Mouse (Mus musculus) midbrain, embryonic 10.5 days (tissue): ENCODE measurements at regions not wholly inside any gene's neighbourhood (a gene's known extent, or its start where the extent isn't known, plus 50 kb on each side); places are given as distances from the start of the nearest gene placed in this dataset.

Experiments
- DNase-seq: peaks from one replicate; pipeline ENCODE4 v3.0.0-alpha.2; 2017; ENCODE audit warnings: low spot score
- H3K27ac ChIP-seq: fragments of 300-500 bp; sonication (generic); replicated peaks from 2 replicates; pipeline ENCODE4 v1.5.1; 2016; ENCODE audit warnings: mild to moderate bottlenecking
- H3K27me3 ChIP-seq: fragments of 300-500 bp; sonication (generic); 2 replicates; pipeline ENCODE4 v1.6.1; 2016; ENCODE audit warnings: low read depth, mild to moderate bottlenecking; ENCODE audit not compliant: poor library complexity, severe bottlenecking
- H3K36me3 ChIP-seq: fragments of 300-500 bp; sonication (generic); 2 replicates; pipeline ENCODE4 v1.6.1; 2016; ENCODE audit warnings: mild to moderate bottlenecking, moderate library complexity
- H3K4me1 ChIP-seq: fragments of 300-500 bp; sonication (generic); 2 replicates; pipeline ENCODE4 v1.6.1; 2016
- H3K4me3 ChIP-seq: fragments of 300-500 bp; sonication (generic); 2 replicates; pipeline ENCODE4 v1.5.1; 2016; ENCODE audit warnings: mild to moderate bottlenecking, moderate library complexity
- H3K9me3 ChIP-seq: fragments of 300-500 bp; sonication (generic); replicated peaks from 2 replicates; pipeline ENCODE4 v1.6.1; 2016; ENCODE audit warnings: mild to moderate bottlenecking
- WGBS: fragments of 180-500 bp; shearing (Covaris S2); methylation state at CpG from one replicate; pipeline ENCODE4 v1.1.7; 2016; 5-methylcytosine and 5-hydroxymethylcytosine counted together

DNA sequence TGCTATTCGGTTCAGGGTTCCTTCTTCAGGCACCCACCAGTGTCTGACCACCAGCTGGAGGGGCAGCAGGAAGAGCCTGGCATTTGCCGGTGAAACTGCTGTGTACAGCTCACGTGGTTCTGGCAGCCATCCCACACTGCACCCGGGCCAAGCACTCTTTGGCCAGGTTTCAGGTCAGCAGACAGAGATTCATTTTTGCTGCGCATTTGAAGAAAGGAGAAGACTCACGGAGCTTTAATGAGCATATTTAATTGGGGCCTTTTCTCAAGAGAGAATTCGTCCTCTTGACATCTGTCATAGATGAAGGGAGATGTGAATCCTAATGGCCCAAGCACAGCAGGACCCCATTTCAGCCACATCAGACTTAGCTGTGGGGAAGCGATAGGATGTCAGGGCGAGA lies 71.8 kb upstream of the Mb21d2 start:
- Histone ChIP-seq H3K27me3 (no peaks in the 10 kb centered on the region), H3K27ac (no peak overlapping the region), H3K36me3 (no peaks in the 10 kb centered on the region), H3K4me1 (no peaks in the 10 kb centered on the region), H3K9me3 (no peaks in the 10 kb centered on the region), H3K4me3 (no peak overlapping the region)
- WGBS, result 86% methylated on average over 9 of the region's 9 CpGs
- DNase-seq, result no peak

DNA sequence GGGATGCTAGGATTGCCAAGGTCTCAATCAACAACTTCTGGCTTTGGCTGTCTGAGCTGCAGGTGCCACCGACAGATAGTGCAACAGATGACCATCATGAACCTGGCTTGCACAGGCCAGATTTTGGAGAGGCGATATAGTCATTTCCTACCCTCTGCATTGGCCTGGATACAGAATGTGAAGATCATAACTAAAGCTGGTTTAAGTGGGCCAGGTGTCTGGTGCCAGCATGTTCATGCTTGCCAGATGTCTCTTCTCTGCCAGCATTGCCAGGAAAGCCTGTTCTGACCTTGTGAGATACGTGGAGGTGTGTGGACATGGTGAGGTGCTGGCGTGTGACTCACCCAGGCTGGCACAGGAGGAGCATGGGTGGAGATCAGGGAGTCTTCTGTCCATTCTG lies 70.2 kb upstream of the Mb21d2 start:
- no peak for DNase-seq
- no peak overlapping the region for H3K27ac ChIP-seq
- H3K27me3 ChIP-seq, result no peaks in the 10 kb centered on the region
- WGBS, result 86% methylated on average over 4 of the region's 4 CpGs
- H3K9me3 ChIP-seq, result no peaks in the 10 kb centered on the region
- no peaks in the 10 kb centered on the region for H3K36me3 ChIP-seq
- H3K4me3 ChIP-seq, result no peak overlapping the region
- no peaks in the 10 kb centered on the region for H3K4me1 ChIP-seq

DNA sequence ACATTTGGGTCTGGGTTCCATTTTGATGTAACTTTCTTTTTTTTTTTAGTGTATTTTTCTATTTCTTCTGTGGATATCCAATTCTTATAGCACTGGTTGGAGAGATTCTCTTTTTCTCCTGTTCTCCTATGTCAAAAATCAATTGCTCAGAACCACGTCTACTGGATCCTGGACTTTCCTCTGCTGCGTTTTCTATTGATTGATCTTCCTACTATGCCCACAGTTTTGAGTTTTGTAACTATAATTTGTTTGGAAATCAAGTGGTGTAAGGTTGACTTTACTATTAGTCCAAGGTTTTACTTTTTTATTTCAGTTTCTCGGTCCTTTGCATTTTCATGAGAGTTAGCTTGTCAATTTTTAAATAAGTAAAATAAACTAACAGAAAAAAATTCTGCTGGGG lies 67.2 kb upstream of the Mb21d2 start:
- Histone ChIP-seq H3K4me1 (no peaks in the 10 kb centered on the region), H3K27ac (no peak overlapping the region), H3K36me3 (no peaks in the 10 kb centered on the region), H3K9me3 (no peaks in the 10 kb centered on the region), H3K4me3 (no peak overlapping the region), H3K27me3 (no peaks in the 10 kb centered on the region)
- 89% methylated on average over 3 of the region's 3 CpGs for WGBS
- DNase-seq, result no peak

DNA sequence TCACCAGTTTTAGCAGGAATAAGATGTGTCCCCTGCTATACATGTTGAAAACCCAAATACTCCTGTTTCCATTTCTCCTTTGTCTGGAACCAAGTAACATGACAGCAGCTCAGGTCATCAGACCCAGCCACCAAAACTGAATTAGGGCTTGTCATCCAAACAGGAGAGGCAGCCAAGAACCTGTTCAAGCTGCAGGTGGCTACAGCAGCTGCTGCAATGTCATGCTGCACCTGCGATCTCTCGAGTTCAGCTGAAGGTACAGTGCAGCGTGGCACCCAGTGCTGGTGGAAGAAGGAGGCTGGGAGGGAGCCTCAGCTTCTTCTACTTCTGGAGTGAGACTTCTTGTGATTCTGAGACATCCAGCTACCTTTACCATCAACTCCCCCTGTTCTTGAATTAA lies 61.2 kb upstream of the Mb21d2 start:
- 85% methylated on average over 3 of the region's 3 CpGs for WGBS
- Histone ChIP-seq H3K9me3 (no peaks in the 10 kb centered on the region), H3K27ac (no peak overlapping the region), H3K27me3 (no peaks in the 10 kb centered on the region), H3K4me1 (no peaks in the 10 kb centered on the region), H3K36me3 (no peaks in the 10 kb centered on the region), H3K4me3 (no peak overlapping the region)
- DNase-seq, result no peak

DNA sequence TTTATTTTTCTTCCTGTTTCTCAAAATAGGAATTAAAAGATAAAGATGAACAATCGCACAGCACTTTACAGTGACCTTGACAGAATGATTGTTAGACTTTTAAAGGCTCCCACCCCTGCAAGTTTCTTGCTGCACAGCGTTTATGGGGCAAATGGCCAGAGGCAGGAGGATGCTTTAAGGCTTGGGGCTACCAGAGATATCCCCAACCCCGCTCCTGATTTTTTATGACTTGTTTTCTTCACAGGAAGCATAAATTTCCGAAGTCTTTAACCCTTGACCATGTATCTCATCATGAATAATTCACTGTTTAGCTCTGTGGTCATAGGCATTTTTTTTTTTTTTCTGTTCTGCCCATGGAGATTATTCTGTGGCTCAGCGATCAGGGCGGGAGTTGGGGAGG lies 55.5 kb upstream of the Mb21d2 start:
- H3K36me3 ChIP-seq, result no peaks in the 10 kb centered on the region
- no peaks in the 10 kb centered on the region for H3K27me3 ChIP-seq
- no peaks in the 10 kb centered on the region for H3K9me3 ChIP-seq
- H3K4me1 ChIP-seq, result no peaks in the 10 kb centered on the region
- no peak overlapping the region for H3K27ac ChIP-seq
- H3K4me3 ChIP-seq, result no peak overlapping the region
- WGBS, result 76% methylated on average over 6 of the region's 6 CpGs
- DNase-seq, result no peak

DNA sequence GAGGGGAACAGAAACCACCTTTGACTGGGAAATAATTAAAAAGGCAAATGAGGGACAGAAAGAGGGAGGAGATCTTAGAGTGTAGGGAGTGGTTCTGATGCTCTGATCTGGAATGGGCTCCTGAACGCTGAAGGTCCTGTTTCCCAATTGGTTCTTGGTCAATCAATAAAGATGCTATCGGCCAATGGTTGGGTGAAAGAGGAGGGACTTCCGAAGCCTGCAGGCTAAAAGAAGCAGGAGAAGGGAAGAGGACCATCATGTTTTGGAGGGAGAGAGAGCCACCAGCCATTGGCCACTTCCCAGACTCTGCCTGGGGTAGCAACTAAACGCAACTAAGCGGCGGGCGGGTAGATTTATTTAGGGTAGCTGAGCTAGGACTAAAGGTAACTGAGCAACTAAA lies 53.4 kb upstream of the Mb21d2 start:
- H3K27ac ChIP-seq, result no peak overlapping the region
- H3K9me3 ChIP-seq, result no peaks in the 10 kb centered on the region
- 81% methylated on average over 7 of the region's 7 CpGs for WGBS
- DNase-seq, result no peak
- no peaks in the 10 kb centered on the region for H3K27me3 ChIP-seq
- no peak overlapping the region for H3K4me3 ChIP-seq
- no peaks in the 10 kb centered on the region for H3K36me3 ChIP-seq
- no peaks in the 10 kb centered on the region for H3K4me1 ChIP-seq
